ENCODE assay signal across 28 mouse cellular contexts in genomic region chr11:3679771-3680170, GRCm38 (mm10).
"Had no signal": no experiment of that assay in that cellular context is flagged by ENCODE, and none has a peak within 500 bp of the region (broad histone marks: within the 10 kb centered on the region; RNA-seq: fewer than 3 reads in every experiment).

No protein-coding gene starts in this region.

- H3K4me2 ChIP-seq: embryonic facial prominence, embryonic 12.5 days; embryonic facial prominence, embryonic 13.5 days; embryonic facial prominence, embryonic 15.5 days; forebrain, embryonic 12.5 days; forebrain, embryonic 13.5 days; forebrain, embryonic 15.5 days had no signal

- H3K9ac ChIP-seq: embryonic facial prominence, embryonic 12.5 days; embryonic facial prominence, embryonic 13.5 days; embryonic facial prominence, embryonic 15.5 days; forebrain, embryonic 12.5 days; forebrain, embryonic 13.5 days; forebrain, embryonic 15.5 days; forebrain, postnatal 0 days had no signal

- H3K9me3 ChIP-seq: embryonic facial prominence, embryonic 10.5 days; embryonic facial prominence, embryonic 12.5 days; embryonic facial prominence, embryonic 13.5 days; embryonic facial prominence, embryonic 15.5 days; forebrain, embryonic 10.5 days; forebrain, embryonic 12.5 days; forebrain, embryonic 13.5 days; forebrain, embryonic 15.5 days had no signal

- H3K4me3 ChIP-seq: embryonic facial prominence, embryonic 10.5 days; embryonic facial prominence, embryonic 12.5 days; embryonic facial prominence, embryonic 13.5 days; embryonic facial prominence, embryonic 15.5 days; erythroblast, embryonic 14.5 days; forebrain, embryonic 10.5 days; forebrain, embryonic 12.5 days; forebrain, embryonic 13.5 days; forebrain, embryonic 15.5 days; gastrocnemius, adult 2 months; heart, adult 2 months had no signal

- H3K27me3 ChIP-seq: embryonic facial prominence, embryonic 12.5 days; embryonic facial prominence, embryonic 13.5 days; embryonic facial prominence, embryonic 15.5 days; forebrain, embryonic 12.5 days; forebrain, embryonic 13.5 days; forebrain, embryonic 15.5 days had no signal

- DNase-seq: cerebellum, adult 2 months; cerebellum, adult 8-10 months; cerebellum, adult 9-10 months; cerebellum, adult 9-11 months; cerebellum, postnatal 10 days; cerebellum, postnatal 14 days; cerebellum, postnatal 25 days; cerebellum, postnatal 36 days; embryo, embryonic 11 days; forebrain, postnatal 0 days; gastrocnemius, adult 2 months; gastrocnemius, postnatal 10 days; gastrocnemius, postnatal 14 days; gastrocnemius, postnatal 25 days; gastrocnemius, postnatal 36 days; heart, adult 18-20 months; heart, adult 2 months had no signal

- ATAC-seq: forebrain, embryonic 13.5 days; forebrain, embryonic 14.5 days; forebrain, embryonic 15.5 days; forebrain, embryonic 16.5 days; forebrain, postnatal 0 days had no signal

- H3K27ac ChIP-seq: embryonic facial prominence, embryonic 10.5 days; embryonic facial prominence, embryonic 12.5 days; embryonic facial prominence, embryonic 13.5 days; embryonic facial prominence, embryonic 15.5 days; forebrain, embryonic 10.5 days; forebrain, embryonic 12.5 days; forebrain, embryonic 13.5 days; forebrain, embryonic 15.5 days; gastrocnemius, adult 2 months; heart, adult 2 months had no signal

- H3K4me1 ChIP-seq: embryonic facial prominence, embryonic 10.5 days; embryonic facial prominence, embryonic 12.5 days; embryonic facial prominence, embryonic 13.5 days; embryonic facial prominence, embryonic 15.5 days; forebrain, embryonic 10.5 days; forebrain, embryonic 12.5 days; forebrain, embryonic 13.5 days; forebrain, embryonic 15.5 days had no signal
